Mouse (Mus musculus) embryonic facial prominence, embryonic 15.5 days (tissue): ENCODE data around the gene Parp9. TPM values are rescaled to one million over a fixed set of nuclear protein-coding genes. Genes with fewer than 3 reads are reported as not detected.

Source experiments
- ATAC-seq: fragments of 200-750 bp; cut with Nextera tagmentation; 2 replicates; pipeline ENCODE4 v1.8.0; 2017; ENCODE audit warnings: low read depth, moderate TSS enrichment; ENCODE audit not compliant: insufficient number of reproducible peaks, low FRiP score, low TSS enrichment
- H3K27ac ChIP-seq: fragments of 300-500 bp; sonication (generic); replicated peaks from 2 replicates; pipeline ENCODE4 v1.5.1; 2015; ENCODE audit warnings: mild to moderate bottlenecking, inconsistent platforms
- H3K27me3 ChIP-seq: fragments of 300-500 bp; sonication (generic); 2 replicates; pipeline ENCODE4 v1.6.1; 2015; ENCODE audit warnings: inconsistent platforms
- H3K36me3 ChIP-seq: fragments of 300-500 bp; sonication (generic); 2 replicates; pipeline ENCODE4 v1.6.1; 2015; ENCODE audit warnings: mild to moderate bottlenecking, inconsistent platforms
- H3K4me1 ChIP-seq: fragments of 300-500 bp; sonication (generic); 2 replicates; pipeline ENCODE4 v1.6.1; 2015; ENCODE audit warnings: inconsistent platforms
- H3K4me2 ChIP-seq: fragments of 300-500 bp; sonication (generic); replicated peaks from 2 replicates; pipeline ENCODE4 v1.6.1; 2015; ENCODE audit warnings: mild to moderate bottlenecking, inconsistent platforms
- H3K4me3 ChIP-seq: fragments of 300-500 bp; sonication (generic); replicated peaks from 2 replicates; pipeline ENCODE4 v1.5.1; 2015; ENCODE audit warnings: mild to moderate bottlenecking, inconsistent platforms
- H3K9ac ChIP-seq: fragments of 300-500 bp; sonication (generic); 2 replicates; pipeline ENCODE4 v1.6.1; 2015; ENCODE audit warnings: inconsistent platforms
- H3K9me3 ChIP-seq: fragments of 300-500 bp; sonication (generic); replicated peaks from 2 replicates; pipeline ENCODE4 v1.6.1; 2016; ENCODE audit warnings: inconsistent platforms
- WGBS: fragments of 180-500 bp; shearing (Covaris S2); methylation state at CpG from one replicate; pipeline ENCODE4 v1.1.7; 2015; 5-methylcytosine and 5-hydroxymethylcytosine counted together
- polyA plus RNA-seq: library from polyadenylated mRNA; unstranded; fragments of >200 nt; fragmentation: Nextera tagmentation; extraction: Ambion mirVana; gene quantifications from 2 replicates; pipeline ENCODE4 v1.2.1, GENCODE M21; 2015

Gene Parp9
- polyA plus RNA-seq, 1 experiment from 2014 or later: 6.9 TPM

DNA sequence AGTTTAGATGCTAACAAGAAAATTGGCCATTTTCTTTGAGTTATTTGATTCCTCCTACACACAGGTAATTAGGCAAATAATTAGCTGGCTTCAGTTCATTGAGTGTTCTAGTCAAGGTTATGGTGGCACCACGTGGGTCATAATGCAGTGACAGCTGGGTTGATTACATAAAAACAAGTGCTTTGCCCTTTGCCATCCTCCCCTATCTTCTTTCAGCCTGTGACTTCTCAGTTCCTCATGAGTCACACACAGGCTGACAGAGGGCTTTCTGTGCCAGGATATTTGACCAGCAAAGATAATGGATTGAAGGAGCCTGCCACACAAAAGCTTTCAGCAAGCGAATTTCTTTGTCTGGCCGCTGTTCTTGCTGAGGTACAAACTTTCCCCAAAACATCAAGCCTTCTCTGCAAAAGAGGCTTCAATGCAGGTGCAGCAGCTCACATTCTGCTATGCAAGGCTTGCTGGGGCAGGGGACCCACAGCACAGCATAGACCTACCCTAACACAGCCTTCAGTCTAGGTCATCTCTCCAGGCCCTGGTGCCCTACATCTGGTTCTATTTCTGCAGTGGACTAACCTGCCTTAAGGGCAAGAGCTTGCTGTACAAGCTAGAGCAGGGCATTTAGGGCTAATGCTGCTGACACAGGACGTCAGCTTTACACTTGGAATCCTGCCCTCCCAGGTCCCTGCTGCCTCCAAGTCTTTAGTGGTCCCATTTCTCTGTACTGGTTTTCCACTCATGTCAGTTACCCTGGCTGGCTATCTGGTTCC lies 30.7 kb upstream of the Parp9 start:
- 41% methylated on average over 4 of the region's 4 CpGs for WGBS
- H3K9me3 ChIP-seq: no peaks in the 10 kb centered on the region
- H3K27ac ChIP-seq: no peak overlapping the region
- no peaks in the 10 kb centered on the region for H3K27me3 ChIP-seq
- no peaks in the 10 kb centered on the region for H3K36me3 ChIP-seq
- no peak overlapping the region for H3K9ac ChIP-seq
- no peak overlapping the region for H3K4me3 ChIP-seq
- no peak for ATAC-seq
- H3K4me2 ChIP-seq: no peak overlapping the region
- H3K4me1 ChIP-seq: no peaks in the 10 kb centered on the region

DNA sequence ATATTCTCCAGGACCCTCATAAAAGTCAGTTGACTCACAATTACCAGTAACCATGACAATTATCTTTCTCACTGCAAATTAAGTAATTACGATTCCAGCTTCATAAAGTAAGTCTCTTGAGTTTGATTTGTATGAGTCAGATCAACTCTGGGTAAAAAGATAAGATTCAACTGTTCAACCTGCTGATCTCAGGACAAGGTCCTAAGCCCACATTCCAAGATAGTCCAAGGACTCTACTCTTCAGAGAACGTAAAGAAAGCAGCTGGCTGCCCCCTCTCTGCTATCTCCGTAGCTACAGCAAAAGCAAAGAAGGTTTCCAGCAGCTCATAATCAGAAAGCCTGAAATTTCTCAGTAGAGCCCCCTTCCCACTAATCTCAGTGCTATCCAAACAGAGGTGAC lies 26.8 kb upstream of the Parp9 start:
- WGBS: 81% methylated on average over 3 of the region's 3 CpGs
- Histone ChIP-seq H3K9ac (no peak overlapping the region), H3K27ac (no peak overlapping the region), H3K36me3 (no peaks in the 10 kb centered on the region), H3K4me3 (no peak overlapping the region), H3K27me3 (no peaks in the 10 kb centered on the region), H3K4me1 (no peaks in the 10 kb centered on the region), H3K9me3 (no peaks in the 10 kb centered on the region), H3K4me2 (no peak overlapping the region)
- ATAC-seq: no peak

GRCm38 (mm10) chr16:35913526-35913925 lies 24.7 kb upstream of the Parp9 start:
- ATAC-seq: no peak
- no peak overlapping the region for H3K4me2 ChIP-seq
- no peak overlapping the region for H3K9ac ChIP-seq
- no peaks in the 10 kb centered on the region for H3K36me3 ChIP-seq
- no peaks in the 10 kb centered on the region for H3K27me3 ChIP-seq
- no peak overlapping the region for H3K4me3 ChIP-seq
- no peaks in the 10 kb centered on the region for H3K9me3 ChIP-seq
- no peaks in the 10 kb centered on the region for H3K4me1 ChIP-seq
- 74% methylated on average over 1 of the region's 1 CpGs for WGBS
- no peak overlapping the region for H3K27ac ChIP-seq

GRCm38 (mm10) chr16:35914301-35914700 lies 24.0 kb upstream of the Parp9 start:
- no peaks in the 10 kb centered on the region for H3K27me3 ChIP-seq
- H3K9ac ChIP-seq: no peak overlapping the region
- WGBS: 57% methylated on average over 5 of the region's 5 CpGs
- H3K36me3 ChIP-seq: no peaks in the 10 kb centered on the region
- ATAC-seq: no peak
- no peak overlapping the region for H3K4me3 ChIP-seq
- no peaks in the 10 kb centered on the region for H3K9me3 ChIP-seq
- no peaks in the 10 kb centered on the region for H3K4me1 ChIP-seq
- H3K27ac ChIP-seq: no peak overlapping the region
- no peak overlapping the region for H3K4me2 ChIP-seq

DNA sequence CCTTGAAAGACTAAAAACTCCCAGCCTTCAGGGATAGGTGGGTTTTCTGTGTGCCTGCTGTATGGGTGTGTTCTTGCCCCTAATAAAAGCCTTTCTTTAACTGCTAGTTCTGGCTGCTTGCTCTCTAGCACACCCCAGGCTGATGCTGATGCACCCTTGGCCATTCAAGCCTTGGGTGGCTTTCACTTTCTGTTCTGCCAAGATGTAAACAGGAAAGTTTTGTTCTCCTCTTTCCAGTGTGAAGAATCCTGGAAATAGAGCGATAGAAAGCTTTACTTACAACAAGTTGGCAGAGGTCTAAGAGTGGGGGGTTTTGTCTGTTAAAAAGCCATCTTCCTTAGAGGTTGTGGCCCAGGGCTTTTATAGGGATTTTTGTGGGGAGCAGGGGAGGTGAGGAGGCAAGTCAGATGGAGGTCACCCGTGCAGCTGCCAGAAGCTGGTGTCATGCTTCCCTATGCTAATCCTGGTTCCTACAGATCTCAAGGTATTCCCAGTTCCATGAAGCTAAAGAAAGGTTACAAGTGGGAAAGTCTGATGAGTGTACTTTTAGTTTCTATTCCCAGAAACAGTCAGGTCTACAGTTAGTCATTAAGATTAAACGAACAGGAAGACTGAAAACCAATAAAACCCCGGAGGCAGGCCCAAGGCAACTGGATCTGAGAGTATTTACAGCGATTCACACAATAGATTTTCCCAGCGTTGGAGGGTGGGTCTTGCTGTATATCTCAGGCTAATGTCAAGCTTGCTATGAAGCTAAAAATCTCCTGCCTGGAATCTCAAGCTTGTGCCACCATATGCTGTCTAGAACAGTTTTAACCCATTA lies 19.3 kb upstream of the Parp9 start:
- ATAC-seq: no peak
- no peaks in the 10 kb centered on the region for H3K27me3 ChIP-seq
- no peak overlapping the region for H3K27ac ChIP-seq
- 79% methylated on average over 6 of the region's 6 CpGs for WGBS
- no peak overlapping the region for H3K4me3 ChIP-seq
- no peak overlapping the region for H3K4me2 ChIP-seq
- no peaks in the 10 kb centered on the region for H3K36me3 ChIP-seq
- no peaks in the 10 kb centered on the region for H3K4me1 ChIP-seq
- H3K9ac ChIP-seq: no peak overlapping the region
- no peaks in the 10 kb centered on the region for H3K9me3 ChIP-seq

DNA sequence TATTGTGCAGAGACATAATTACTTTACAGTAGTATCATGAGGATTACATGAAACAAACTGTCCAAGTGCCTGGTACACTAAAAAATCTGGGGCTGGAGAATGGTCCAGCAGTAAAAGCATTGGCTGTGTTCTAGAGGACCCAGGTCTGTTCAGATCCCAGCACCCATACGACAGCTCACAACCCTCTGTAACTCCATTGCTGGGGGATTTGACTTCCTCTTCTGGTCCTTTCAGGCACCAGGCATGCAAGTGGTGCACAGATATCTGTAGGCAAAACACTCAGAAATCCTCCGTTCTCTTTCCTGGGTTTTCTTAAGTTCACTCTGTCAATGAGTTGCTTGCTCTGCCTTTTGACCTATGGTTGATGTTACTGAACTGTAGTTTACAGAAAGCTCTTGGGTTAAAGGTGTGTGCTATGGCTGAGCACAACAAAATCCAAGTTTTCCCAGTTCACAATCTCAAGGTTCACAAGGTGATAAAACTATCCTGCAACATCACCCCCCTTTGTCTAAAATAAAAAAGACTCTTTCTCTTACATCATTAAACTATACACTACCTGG lies 16.5 kb upstream of the Parp9 start:
- Histone ChIP-seq H3K9me3 (no peaks in the 10 kb centered on the region), H3K36me3 (no peaks in the 10 kb centered on the region), H3K4me1 (no peaks in the 10 kb centered on the region), H3K27ac (no peak overlapping the region), H3K4me3 (no peak overlapping the region), H3K4me2 (no peak overlapping the region), H3K27me3 (no peaks in the 10 kb centered on the region), H3K9ac (no peak overlapping the region)
- WGBS: 84% methylated on average over 2 of the region's 2 CpGs
- no peak for ATAC-seq

DNA sequence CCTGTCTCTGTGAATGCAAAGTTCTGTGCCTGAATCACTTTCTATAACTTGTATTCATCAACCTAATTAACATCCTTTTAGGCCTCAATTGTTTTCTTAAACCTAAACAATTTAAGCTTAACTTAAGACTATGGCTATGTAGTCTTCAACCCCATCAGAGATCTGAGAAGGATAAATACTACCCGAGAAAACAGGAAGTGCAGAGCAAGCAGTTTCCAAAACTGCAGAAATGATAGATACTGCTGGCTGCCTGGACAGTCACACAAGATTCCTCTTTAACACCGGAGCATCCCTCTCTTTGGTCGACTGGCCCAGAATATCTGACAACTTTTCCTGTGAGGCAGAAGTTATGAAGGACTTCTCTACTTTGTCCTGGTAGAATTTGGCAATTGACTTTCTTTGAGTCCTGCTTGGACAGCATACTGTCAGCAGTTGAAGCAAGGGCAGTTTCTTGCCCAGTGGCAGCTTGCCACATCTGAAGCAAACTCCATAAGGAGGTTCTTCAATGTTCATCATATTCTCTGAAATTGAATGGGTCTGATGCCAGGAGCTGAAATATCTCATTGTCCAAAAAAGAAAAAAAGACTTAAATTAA lies 15.9 kb upstream of the Parp9 start:
- Histone ChIP-seq H3K4me3 (no peak overlapping the region), H3K4me2 (no peak overlapping the region), H3K9me3 (no peaks in the 10 kb centered on the region), H3K27me3 (no peaks in the 10 kb centered on the region), H3K9ac (no peak overlapping the region), H3K27ac (no peak overlapping the region), H3K36me3 (no peaks in the 10 kb centered on the region), H3K4me1 (no peaks in the 10 kb centered on the region)
- WGBS: 76% methylated on average over 3 of the region's 3 CpGs
- no peak for ATAC-seq

- Histone ChIP-seq H3K9ac (no peak overlapping the region), H3K4me2 (no peak overlapping the region), H3K4me3 (no peak overlapping the region), H3K36me3 (no peaks in the 10 kb centered on the region), H3K4me1 (no peaks in the 10 kb centered on the region), H3K9me3 (no peaks in the 10 kb centered on the region), H3K27me3 (no peaks in the 10 kb centered on the region), H3K27ac (no peak overlapping the region)
- ATAC-seq: no peak
- 81% methylated on average over 7 of the region's 7 CpGs for WGBS
Measured at GRCm38 (mm10) chr16:35923546-35924198, 14.6 kb upstream of the Parp9 start.

DNA sequence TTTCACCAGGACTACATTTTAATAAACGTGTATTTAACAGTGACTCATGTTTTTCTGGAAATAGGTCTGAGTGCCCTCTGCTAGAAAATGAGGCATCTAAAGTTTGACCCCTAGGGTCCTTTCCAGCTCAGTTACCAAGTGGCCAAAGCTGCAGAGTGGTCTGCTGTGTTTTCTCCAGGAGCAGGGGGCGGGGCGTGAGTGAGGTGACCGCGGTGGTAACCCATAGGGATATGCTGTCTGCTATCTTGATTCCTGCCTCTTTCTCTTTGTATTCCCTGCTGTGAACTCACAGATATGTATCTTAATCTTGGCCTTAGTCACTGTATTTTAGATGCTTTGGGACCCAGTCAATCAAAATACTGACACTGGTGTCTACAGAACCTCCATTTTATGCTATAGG lies 13.9 kb upstream of the Parp9 start:
- no peak for ATAC-seq
- no peak overlapping the region for H3K27ac ChIP-seq
- H3K36me3 ChIP-seq: no peaks in the 10 kb centered on the region
- H3K9ac ChIP-seq: no peak overlapping the region
- H3K9me3 ChIP-seq: no peaks in the 10 kb centered on the region
- no peaks in the 10 kb centered on the region for H3K27me3 ChIP-seq
- H3K4me2 ChIP-seq: no peak overlapping the region
- H3K4me3 ChIP-seq: no peak overlapping the region
- H3K4me1 ChIP-seq: no peaks in the 10 kb centered on the region
- 94% methylated on average over 5 of the region's 5 CpGs for WGBS

GRCm38 (mm10) chr16:35932179-35933055 lies 5.9 kb upstream of the Parp9 start:
- Histone ChIP-seq H3K9ac (no peak overlapping the region), H3K4me2 (no peak overlapping the region), H3K27ac (no peak overlapping the region), H3K9me3 (no peaks in the 10 kb centered on the region), H3K27me3 (no peaks in the 10 kb centered on the region), H3K4me3 (no peak overlapping the region), H3K4me1 (no peaks in the 10 kb centered on the region), H3K36me3 (no peaks in the 10 kb centered on the region)
- 77% methylated on average over 19 of the region's 19 CpGs for WGBS
- ATAC-seq: no peak
